Mouse (Mus musculus) thymus, adult 2 months (tissue): ENCODE data around the gene Capn7. TPM values are rescaled to one million over a fixed set of nuclear protein-coding genes. Genes with fewer than 3 reads are reported as not detected.

Experiments
- DNase-seq: peaks from one replicate; pipeline ENCODE4 v3.0.0; 2021
- H3K27ac ChIP-seq: fragments of 200-500 bp; 2 replicates; pipeline ENCODE4 v1.5.1; 2012; ENCODE audit warnings: low read length, control low read depth; ENCODE audit not compliant: control insufficient read depth, insufficient read depth
- H3K27me3 ChIP-seq: fragments of 200-500 bp; 2 replicates; pipeline ENCODE4 v1.6.1; 2012; ENCODE audit warnings: mild to moderate bottlenecking, low read length, moderate library complexity, mixed read lengths; ENCODE audit not compliant: control insufficient read depth, insufficient read depth
- H3K36me3 ChIP-seq: fragments of 200-500 bp; 2 replicates; pipeline ENCODE4 v1.6.1; 2012; ENCODE audit warnings: mild to moderate bottlenecking, low read length, moderate library complexity; ENCODE audit not compliant: control insufficient read depth, insufficient read depth
- H3K4me1 ChIP-seq: fragments of 200-500 bp; replicated peaks from 2 replicates; pipeline ENCODE4 v1.6.1; 2012; ENCODE audit warnings: low read length; ENCODE audit not compliant: control insufficient read depth, insufficient read depth
- H3K4me3 ChIP-seq: fragments of 200-500 bp; 2 replicates; pipeline ENCODE4 v1.5.1; 2012; ENCODE audit warnings: mild to moderate bottlenecking, low read length, control low read depth, moderate library complexity; ENCODE audit not compliant: control insufficient read depth, insufficient read depth
- CTCF ChIP-seq: fragments of 200-500 bp; IDR thresholded peaks from 2 replicates; pipeline ENCODE4 v1.5.1; 2012; ENCODE audit warnings: mild to moderate bottlenecking, control low read depth, low read length, moderate library complexity, borderline replicate concordance; ENCODE audit not compliant: control insufficient read depth, poor library complexity, insufficient read depth; ENCODE audit errors: extremely low read depth
- POLR2A ChIP-seq: fragments of 200-500 bp; IDR thresholded peaks from 2 replicates; pipeline ENCODE4 v1.6.1; 2012; ENCODE audit warnings: mild to moderate bottlenecking, low read length, control low read depth, moderate library complexity; ENCODE audit not compliant: control insufficient read depth, poor library complexity, insufficient read depth; ENCODE audit errors: extremely low read depth
- WGBS: fragments of 180-500 bp; shearing (Covaris S2); methylation state at CpG from one replicate; pipeline ENCODE4 v1.1.7; 2018; 5-methylcytosine and 5-hydroxymethylcytosine counted together
- polyA plus RNA-seq: library from polyadenylated mRNA; depleted of rRNA; stranded (reverse); fragments of >200 nt; gene quantifications from 2 replicates; pipeline ENCODE4 v1.2.3, GENCODE M21; 2012

The Capn7 gene
- polyA plus RNA-seq, 1 experiment = 24.2 TPM

- DNase-seq = no peak
- no peaks in the 10 kb centered on the region for H3K4me1 ChIP-seq
- TF ChIP-seq POLR2A (no peak), CTCF (no peak)
- WGBS = 96% methylated on average over 1 of the region's 1 CpGs
- H3K36me3 ChIP-seq = peaks cover 40% of the 10 kb centered on the region
- no peaks in the 10 kb centered on the region for H3K27me3 ChIP-seq
- no peak overlapping the region for H3K27ac ChIP-seq
- H3K4me3 ChIP-seq = no peak overlapping the region
Measured at GRCm38 (mm10) chr14:31345367-31345766, 8.9 kb downstream of the Capn7 start.

- Histone ChIP-seq H3K36me3 (peaks cover 63% of the 10 kb centered on the region), H3K4me3 (no peak overlapping the region), H3K27me3 (no peaks in the 10 kb centered on the region), H3K27ac (no peak overlapping the region), H3K4me1 (no peaks in the 10 kb centered on the region)
- WGBS = 99% methylated on average over 2 of the region's 2 CpGs
- TF ChIP-seq POLR2A (no peak), CTCF (no peak)
- DNase-seq = no peak
Measured at GRCm38 (mm10) chr14:31362236-31362635, 25.8 kb downstream of the Capn7 start.

- no peak overlapping the region for H3K27ac ChIP-seq
- DNase-seq = no peak
- no peaks in the 10 kb centered on the region for H3K27me3 ChIP-seq
- 92% methylated on average over 4 of the region's 4 CpGs for WGBS
- H3K36me3 ChIP-seq = peaks cover 72% of the 10 kb centered on the region
- H3K4me1 ChIP-seq = no peaks in the 10 kb centered on the region
- H3K4me3 ChIP-seq = no peak overlapping the region
- no peak for TF ChIP-seq CTCF
- no peak for TF ChIP-seq POLR2A
Measured at GRCm38 (mm10) chr14:31364589-31364988, 28.2 kb downstream of the Capn7 start.

GRCm38 (mm10) chr14:31365350-31365749 is 28.9 kb downstream of the Capn7 start:
- TF ChIP-seq CTCF (no peak), POLR2A (no peak)
- H3K27me3 ChIP-seq = no peaks in the 10 kb centered on the region
- DNase-seq = peak; percentile 71
- H3K4me3 ChIP-seq = no peak overlapping the region
- H3K27ac ChIP-seq = no peak overlapping the region
- peaks cover 72% of the 10 kb centered on the region for H3K36me3 ChIP-seq
- H3K4me1 ChIP-seq = no peaks in the 10 kb centered on the region

- Histone ChIP-seq H3K27ac (no peak overlapping the region), H3K36me3 (peaks cover 71% of the 10 kb centered on the region), H3K27me3 (no peaks in the 10 kb centered on the region), H3K4me1 (no peaks in the 10 kb centered on the region), H3K4me3 (no peak overlapping the region)
- no peak for TF ChIP-seq CTCF
- no peak for TF ChIP-seq POLR2A
- whole genome bisulfite sequencing = 94% methylated on average over 7 of the region's 7 CpGs
- DNase-seq = no peak
Measured at GRCm38 (mm10) chr14:31367951-31368350, 31.5 kb downstream of the Capn7 start.

- no peak for TF ChIP-seq CTCF
- TF ChIP-seq POLR2A = no peak
- DNase-seq = no peak
- H3K36me3 ChIP-seq = peaks cover 72% of the 10 kb centered on the region
Measured at GRCm38 (mm10) chr14:31369377-31369776, 32.9 kb downstream of the Capn7 start.

GRCm38 (mm10) chr14:31374390-31374789 is 38.0 kb downstream of the Capn7 start:
- 97% methylated on average over 6 of the region's 6 CpGs for WGBS
- peaks cover 49% of the 10 kb centered on the region for H3K36me3 ChIP-seq

More at GRCm38 (mm10) chr14:31369377-31369776, 32.9 kb downstream of the Capn7 start:
- Histone ChIP-seq H3K27me3 (no peaks in the 10 kb centered on the region), H3K4me3 (no peak overlapping the region), H3K4me1 (no peaks in the 10 kb centered on the region), H3K27ac (no peak overlapping the region)
- 96% methylated on average over 3 of the region's 3 CpGs for WGBS

More at GRCm38 (mm10) chr14:31374390-31374789, 38.0 kb downstream of the Capn7 start:
- H3K4me3 ChIP-seq = no peak overlapping the region
- no peak overlapping the region for H3K27ac ChIP-seq
- H3K4me1 ChIP-seq = no peaks in the 10 kb centered on the region
- H3K27me3 ChIP-seq = no peaks in the 10 kb centered on the region
- TF ChIP-seq CTCF (no peak), POLR2A (no peak)
- DNase-seq = no peak
